Mouse (Mus musculus): ENCODE results near the gene Inca1. TPM values are rescaled to one million over a fixed set of nuclear protein-coding genes. Genes with fewer than 3 reads are reported as not detected.

Gene Inca1
- total and polyA plus RNA-seq, 3 experiments, result 0.35 to 2.2 TPM; not detected in 1

GRCm38 (mm10) chr11:70644564-70645103 is 55.3 kb downstream of the Inca1 start:
- Histone ChIP-seq H3K27ac (ENCODE audit: control insufficient read depth, low read depth, low read length) (no peak overlapping the region), H3K36me3 (ENCODE audit: control insufficient read depth in 1 of 2, insufficient read depth in 2 of 2, low read length in 2 of 2) (peaks cover 5 to 35% of the 10 kb centered on the region in 2 experiments), H3K9ac (ENCODE audit: control insufficient read depth, low read depth, low read length, poor library complexity, severe bottlenecking) (no peak overlapping the region), H3K4me3 (ENCODE audit: control insufficient read depth in 1 of 2, insufficient read depth in 1 of 2, low read depth in 2 of 2, low read length in 2 of 2) (no peak overlapping the region), H3K4me1 (ENCODE audit: control insufficient read depth in 1 of 2, insufficient read depth in 2 of 2, low read length in 2 of 2) (peaks cover 6 to 41% of the 10 kb centered on the region in 2 experiments), H3K79me2 (ENCODE audit: control insufficient read depth, insufficient read depth, low read length, poor library complexity) (peaks cover 50% of the 10 kb centered on the region), H3K9me3 (replicated peaks; ENCODE audit: insufficient read depth, low read length) (no peaks in the 10 kb centered on the region), H3K27me3 (ENCODE audit: control insufficient read depth in 1 of 2, insufficient read depth in 2 of 2, low read length in 2 of 2) (no peaks in the 10 kb centered on the region)
- no peak for TF ChIP-seq ZKSCAN1 (IDR thresholded peaks at IDR 0.05; ENCODE audit: low read depth, low read length)
- no peak for TF ChIP-seq NELFE (IDR thresholded peaks at IDR 0.05; ENCODE audit: low read depth, low read length)
- no peak for TF ChIP-seq TCF12 (IDR thresholded peaks at IDR 0.05; ENCODE audit: low read depth, low read length)
- TF ChIP-seq CHD1 (IDR thresholded peaks at IDR 0.05; ENCODE audit: low read depth, low read length), result no peak
- TF ChIP-seq MXI1 (IDR thresholded peaks at IDR 0.05; ENCODE audit: low read depth, low read length), result no peak
- no peak for TF ChIP-seq MEF2A (IDR thresholded peaks at IDR 0.05; ENCODE audit: extremely low read depth, insufficient replicate concordance, low read depth, low read length, poor library complexity, severe bottlenecking)
- no peak for TF ChIP-seq GABPA (IDR thresholded peaks at IDR 0.05; ENCODE audit: low read depth, low read length)
- no peak for TF ChIP-seq HCFC1 (IDR thresholded peaks at IDR 0.05; ENCODE audit: low read depth, low read length)
- TF ChIP-seq POLR2AphosphoS2 (IDR thresholded peaks at IDR 0.05; ENCODE audit: low read length), result no peak
- no peak for TF ChIP-seq GATA1 (IDR thresholded peaks at IDR 0.05; ENCODE audit: low read depth, low read length)
- no peak for TF ChIP-seq E2F4 (IDR thresholded peaks at IDR 0.05; ENCODE audit: borderline replicate concordance, low read depth, low read length)
- no peak for TF ChIP-seq ZC3H11A (IDR thresholded peaks at IDR 0.05; ENCODE audit: low read depth, low read length)
- no peak for TF ChIP-seq USF1 (IDR thresholded peaks at IDR 0.05; ENCODE audit: low read depth, low read length)
- no peak for TF ChIP-seq CTCF (IDR thresholded peaks at IDR 0.05 in 2 of 3, conservative IDR thresholded peaks at IDR 0.05 in 1 of 3; ENCODE audit: control insufficient read depth in 1 of 3, insufficient read depth in 1 of 3, low read depth in 2 of 3, low read length in 3 of 3, poor library complexity in 1 of 3, severe bottlenecking in 1 of 3)
- TF ChIP-seq KAT2A (conservative IDR thresholded peaks at IDR 0.05; ENCODE audit: low read depth, low read length), result no peak
- DNase-seq (ENCODE audit: low read depth, low spot score), result no peak

DNA sequence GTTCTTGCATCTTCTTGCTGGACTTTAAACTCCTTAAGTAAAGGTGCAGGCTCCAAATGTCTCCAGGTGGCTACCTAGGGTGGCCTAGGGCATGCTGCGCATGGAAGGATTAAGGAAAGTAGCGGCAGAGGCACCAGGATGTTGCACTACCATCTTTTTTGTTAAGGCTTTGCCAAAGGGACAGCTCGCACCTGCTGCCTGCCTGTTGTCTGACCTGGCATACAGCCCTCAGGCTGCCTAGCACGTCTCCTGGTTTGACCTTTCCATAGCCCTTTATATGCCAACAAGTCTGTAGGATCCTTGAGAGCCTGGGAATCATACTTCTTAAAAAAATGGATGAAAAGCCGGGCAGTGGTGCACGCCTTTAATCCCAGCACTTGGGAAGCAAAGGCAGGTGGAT is 56.9 kb downstream of the Inca1 start:
- Histone ChIP-seq H3K4me3 (ENCODE audit: control insufficient read depth in 1 of 2, insufficient read depth in 1 of 2, low read depth in 2 of 2, low read length in 2 of 2) (no peak overlapping the region), H3K9me3 (replicated peaks; ENCODE audit: insufficient read depth, low read length) (no peaks in the 10 kb centered on the region), H3K79me2 (ENCODE audit: control insufficient read depth, insufficient read depth, low read length, poor library complexity) (peaks cover 38% of the 10 kb centered on the region), H3K9ac (ENCODE audit: control insufficient read depth, low read depth, low read length, poor library complexity, severe bottlenecking) (no peak overlapping the region), H3K27ac (ENCODE audit: control insufficient read depth, low read depth, low read length) (no peak overlapping the region), H3K36me3 (ENCODE audit: control insufficient read depth in 1 of 2, insufficient read depth in 2 of 2, low read length in 2 of 2) (peaks cover 0 to 35% of the 10 kb centered on the region in 2 experiments; a peak in 2 of 4 replicates), H3K4me1 (ENCODE audit: control insufficient read depth in 1 of 2, insufficient read depth in 2 of 2, low read length in 2 of 2) (peaks cover 4 to 43% of the 10 kb centered on the region in 2 experiments), H3K27me3 (ENCODE audit: control insufficient read depth in 1 of 2, insufficient read depth in 2 of 2, low read length in 2 of 2) (no peaks in the 10 kb centered on the region)
- 0 out of 4 replicates have a peak, but pooled peaks of 1 of the 2 experiments have one; percentile 29 for TF ChIP-seq POLR2A (IDR thresholded peaks at IDR 0.05; ENCODE audit: control insufficient read depth in 1 of 2, insufficient read depth in 1 of 2, low read depth in 1 of 2, low read length in 2 of 2, poor library complexity in 1 of 2)
- TF ChIP-seq ZNF384 (IDR thresholded peaks at IDR 0.05; ENCODE audit: low read depth, low read length), result no peak
- DNase-seq (ENCODE audit: low read depth, low spot score), result no peak

All from MEL (cell line).